Mouse (Mus musculus): ENCODE data around the gene Prex1. TPM values are rescaled to one million over a fixed set of nuclear protein-coding genes. Genes with fewer than 3 reads are reported as not detected.

Gene Prex1
- polyA plus RNA-seq, 1 experiment from 2014 or later, result 35.2 TPM

GRCm38 (mm10) chr2:166620529-166621466 is 92.8 kb downstream of the Prex1 start:
- Histone ChIP-seq H3K27me3 (replicated peaks; ENCODE audit: low read depth, poor library complexity, severe bottlenecking) (no peaks in the 10 kb centered on the region), H3K27ac (replicated peaks) (0 out of 2 replicates have a peak overlapping the region, but pooled peaks have one; percentile 5), H3K4me1 (peaks cover 46% of the 10 kb centered on the region), H3K4me3 (no peak overlapping the region), H3K36me3 (replicated peaks) (peaks cover 52% of the 10 kb centered on the region), H3K9me3 (no peaks in the 10 kb centered on the region)
- no peak for DNase-seq (ENCODE audit: low spot score)
- 81% methylated on average over 20 of the region's 20 CpGs for WGBS

DNA sequence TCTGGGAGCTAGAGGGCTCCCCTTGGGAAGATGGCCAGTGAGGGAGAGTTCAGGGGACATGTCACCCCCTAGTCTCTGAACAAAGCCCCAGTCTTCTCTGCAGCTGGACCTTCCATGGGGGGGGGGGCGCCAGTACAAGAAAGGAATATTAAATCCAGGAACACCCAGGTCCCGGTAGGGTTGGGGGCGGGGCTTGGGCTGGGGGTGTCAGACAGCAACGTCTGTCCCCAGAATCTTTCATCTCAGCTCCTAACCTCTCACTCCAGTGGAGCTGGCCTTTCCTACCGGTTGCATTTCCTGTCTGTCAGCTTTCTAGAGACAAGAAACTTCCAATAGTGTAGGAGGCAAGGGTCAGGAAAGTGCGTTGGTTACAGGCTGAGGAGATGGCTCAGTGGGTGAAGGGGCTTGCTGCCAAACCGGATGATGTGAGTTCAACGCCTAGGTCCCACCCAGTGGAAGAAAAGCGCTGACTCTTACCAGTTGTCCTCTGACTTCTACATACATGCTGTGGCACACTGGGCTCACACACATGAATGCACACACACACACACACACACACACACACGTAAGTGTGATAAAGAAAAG is 93.6 kb downstream of the Prex1 start:
- H3K27me3 ChIP-seq (replicated peaks; ENCODE audit: low read depth, poor library complexity, severe bottlenecking), result no peaks in the 10 kb centered on the region
- WGBS, result 80% methylated on average over 10 of the region's 10 CpGs
- no peak for DNase-seq (ENCODE audit: low spot score)
- H3K27ac ChIP-seq (replicated peaks), result peak overlapping the region; percentile 8; the same call in 1 of the 2 replicates
- no peaks in the 10 kb centered on the region for H3K9me3 ChIP-seq
- peaks cover 59% of the 10 kb centered on the region for H3K36me3 ChIP-seq (replicated peaks)
- H3K4me1 ChIP-seq, result peaks cover 45% of the 10 kb centered on the region
- H3K4me3 ChIP-seq, result no peak overlapping the region

GRCm38 (mm10) chr2:166619270-166619669 is 94.4 kb downstream of the Prex1 start:
- Histone ChIP-seq H3K36me3 (replicated peaks) (peaks cover 64% of the 10 kb centered on the region), H3K27me3 (replicated peaks; ENCODE audit: low read depth, poor library complexity, severe bottlenecking) (no peaks in the 10 kb centered on the region), H3K27ac (replicated peaks) (no peak overlapping the region; the same call in 1 of the 2 replicates), H3K4me1 (peaks cover 41% of the 10 kb centered on the region), H3K4me3 (no peak overlapping the region), H3K9me3 (no peaks in the 10 kb centered on the region)
- 88% methylated on average over 5 of the region's 5 CpGs for WGBS
- no peak for DNase-seq (ENCODE audit: low spot score)

- Histone ChIP-seq H3K36me3 (replicated peaks) (peaks cover 79% of the 10 kb centered on the region), H3K4me3 (no peak overlapping the region), H3K4me1 (peaks cover 28% of the 10 kb centered on the region), H3K27ac (replicated peaks) (no peak overlapping the region), H3K27me3 (replicated peaks; ENCODE audit: low read depth, poor library complexity, severe bottlenecking) (no peaks in the 10 kb centered on the region), H3K9me3 (no peaks in the 10 kb centered on the region)
- WGBS, result 93% methylated on average over 5 of the region's 5 CpGs
- DNase-seq (ENCODE audit: low spot score), result no peak
These were observed 95.9 kb downstream of the Prex1 start for GRCm38 (mm10) chr2:166617706-166618105.

DNA sequence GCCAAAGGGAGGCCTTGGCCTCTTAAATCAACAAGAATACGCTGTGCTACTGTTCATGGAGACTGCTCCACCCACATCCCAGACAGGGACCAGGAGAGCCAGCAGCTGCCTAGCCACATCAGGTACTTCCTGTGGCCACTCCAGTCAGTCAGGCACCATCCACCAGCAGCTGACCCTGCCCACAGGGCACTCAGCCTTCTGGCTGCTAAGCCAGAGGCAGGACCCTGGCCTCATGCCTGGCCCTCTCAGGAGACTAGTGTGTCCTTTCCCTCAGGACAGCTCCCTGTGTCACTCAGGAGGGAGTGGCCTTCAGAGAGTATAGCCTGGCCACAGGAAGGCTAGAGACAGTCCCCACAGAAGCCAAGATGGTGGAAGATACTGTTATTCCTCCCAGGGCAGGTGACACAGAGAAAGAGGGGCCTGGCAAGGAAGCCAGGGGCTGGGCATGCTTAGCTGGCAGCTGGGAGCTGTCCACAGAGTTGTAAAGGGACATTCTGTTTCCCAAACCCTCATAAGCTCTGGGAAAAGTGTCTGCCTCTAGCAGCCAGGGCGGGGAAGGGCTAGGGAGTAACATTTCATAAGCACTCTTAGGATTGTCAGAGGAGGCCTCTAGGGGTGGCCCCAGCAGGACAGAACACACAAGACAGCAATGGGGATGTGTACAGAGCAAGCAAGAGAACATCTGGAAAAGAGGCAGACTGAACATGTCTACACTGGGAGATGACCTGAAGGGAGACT is 98.1 kb downstream of the Prex1 start:
- no peak for DNase-seq (ENCODE audit: low spot score)
- no peaks in the 10 kb centered on the region for H3K9me3 ChIP-seq
- peaks cover 92% of the 10 kb centered on the region for H3K36me3 ChIP-seq (replicated peaks)
- no peak overlapping the region for H3K4me3 ChIP-seq
- peaks cover 14% of the 10 kb centered on the region for H3K4me1 ChIP-seq
- H3K27me3 ChIP-seq (replicated peaks; ENCODE audit: low read depth, poor library complexity, severe bottlenecking), result no peaks in the 10 kb centered on the region
- WGBS, result 83% methylated on average over 2 of the region's 2 CpGs
- H3K27ac ChIP-seq (replicated peaks), result no peak overlapping the region

DNA sequence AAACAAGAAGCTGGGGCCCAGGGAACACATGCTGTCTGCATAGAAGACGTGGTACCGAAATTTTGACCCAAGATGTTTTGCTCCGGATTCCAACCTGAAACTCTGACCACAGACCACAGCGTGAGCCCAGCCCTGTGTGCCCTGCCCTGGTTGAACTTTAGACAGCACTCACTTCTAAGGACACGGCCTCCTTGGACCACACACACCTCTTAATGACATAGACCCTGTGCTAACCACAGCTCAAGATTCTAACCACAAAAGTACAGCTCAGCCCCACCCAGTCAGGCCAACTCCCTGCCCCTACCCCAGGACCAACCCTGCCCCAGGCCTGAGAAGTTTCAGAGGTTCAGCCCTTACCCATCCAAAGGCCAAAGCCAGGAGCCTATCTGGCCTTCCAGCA is 103.4 kb downstream of the Prex1 start:
- peaks cover 63% of the 10 kb centered on the region for H3K36me3 ChIP-seq (replicated peaks)
- no peak overlapping the region for H3K27ac ChIP-seq (replicated peaks)
- no peak overlapping the region for H3K4me3 ChIP-seq
- peaks cover 49% of the 10 kb centered on the region for H3K4me1 ChIP-seq
- no peaks in the 10 kb centered on the region for H3K9me3 ChIP-seq
- 86% methylated on average over 5 of the region's 5 CpGs for WGBS
- no peak for DNase-seq (ENCODE audit: low spot score)
- H3K27me3 ChIP-seq (replicated peaks; ENCODE audit: low read depth, poor library complexity, severe bottlenecking), result no peaks in the 10 kb centered on the region

DNA sequence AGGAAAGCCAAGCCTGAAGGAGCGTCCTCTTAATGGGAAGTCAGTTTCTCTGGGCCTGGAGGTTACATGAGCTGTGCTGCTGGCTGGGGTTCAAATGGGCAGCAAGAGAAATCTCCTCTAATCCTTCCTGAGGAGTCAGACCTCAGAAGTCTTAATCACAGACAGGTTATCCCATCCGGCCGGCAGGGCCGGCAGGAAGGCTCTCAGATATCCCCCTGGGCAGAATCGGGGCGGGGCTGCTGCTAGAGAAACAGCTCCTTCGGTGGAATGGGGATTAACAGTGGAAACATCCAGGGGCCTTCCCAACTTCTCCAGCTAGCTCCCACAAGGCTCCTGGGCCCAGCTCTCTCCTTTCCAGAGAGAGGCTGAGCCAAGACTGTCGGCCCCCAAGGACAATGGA is 105.1 kb downstream of the Prex1 start:
- Histone ChIP-seq H3K9me3 (no peaks in the 10 kb centered on the region), H3K4me3 (no peak overlapping the region), H3K36me3 (replicated peaks) (peaks cover 51% of the 10 kb centered on the region), H3K27me3 (replicated peaks; ENCODE audit: low read depth, poor library complexity, severe bottlenecking) (no peaks in the 10 kb centered on the region), H3K27ac (replicated peaks) (peak overlapping the region; percentile 62), H3K4me1 (peaks cover 57% of the 10 kb centered on the region)
- 21% methylated on average over 8 of the region's 8 CpGs for WGBS
- DNase-seq (ENCODE audit: low spot score), result peak; percentile 71

DNA sequence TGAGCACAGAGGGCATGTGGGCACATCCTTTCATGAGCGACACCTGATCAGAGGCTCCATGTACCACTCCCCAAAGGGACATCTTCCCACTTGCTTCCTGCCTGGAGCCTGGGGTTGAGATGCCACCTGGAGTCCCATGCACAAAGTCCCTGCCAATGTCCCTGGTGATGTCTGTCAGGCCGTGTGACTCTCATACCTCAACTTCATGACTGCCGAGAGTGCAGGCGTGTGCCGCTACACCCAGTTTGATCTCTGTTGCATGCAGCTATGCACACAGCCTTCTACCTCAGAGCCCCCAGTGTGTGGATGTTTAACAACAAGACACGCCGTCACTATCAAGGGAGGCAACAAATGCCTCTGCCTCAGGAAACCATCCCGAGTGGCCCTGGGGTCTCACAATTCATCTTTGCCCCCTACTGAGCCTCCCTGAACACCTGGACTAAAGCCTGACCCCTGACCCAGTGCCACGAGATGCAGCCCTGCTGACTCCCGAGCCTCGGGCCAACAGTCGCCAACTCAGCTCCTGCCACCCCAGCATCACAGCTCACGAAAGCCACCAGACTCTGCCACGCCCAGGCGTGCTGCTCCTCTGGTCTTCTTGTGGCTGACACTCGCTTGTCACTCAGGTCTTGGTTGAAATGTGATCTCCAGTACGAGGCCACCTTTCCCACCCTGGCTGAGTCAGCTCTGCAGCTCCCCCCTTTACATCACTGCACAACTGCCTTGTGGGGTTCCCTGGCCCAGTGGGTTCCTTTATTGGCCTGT is 107.0 kb downstream of the Prex1 start:
- no peak for DNase-seq (ENCODE audit: low spot score)
- Histone ChIP-seq H3K27ac (replicated peaks) (peak overlapping the region; percentile 60), H3K4me1 (peaks cover 57% of the 10 kb centered on the region), H3K9me3 (no peaks in the 10 kb centered on the region), H3K4me3 (no peak overlapping the region), H3K36me3 (replicated peaks) (peaks cover 51% of the 10 kb centered on the region), H3K27me3 (replicated peaks; ENCODE audit: low read depth, poor library complexity, severe bottlenecking) (no peaks in the 10 kb centered on the region)
- WGBS, result 69% methylated on average over 17 of the region's 17 CpGs

- 46% methylated on average over 6 of the region's 6 CpGs for WGBS
- H3K9me3 ChIP-seq, result no peaks in the 10 kb centered on the region
- H3K36me3 ChIP-seq (replicated peaks), result peaks cover 51% of the 10 kb centered on the region
- H3K27ac ChIP-seq (replicated peaks), result peak overlapping the region; percentile 60
- H3K4me3 ChIP-seq, result no peak overlapping the region
- H3K27me3 ChIP-seq (replicated peaks; ENCODE audit: low read depth, poor library complexity, severe bottlenecking), result no peaks in the 10 kb centered on the region
- DNase-seq (ENCODE audit: low spot score), result peak; percentile 30
- peaks cover 55% of the 10 kb centered on the region for H3K4me1 ChIP-seq
These were observed 107.6 kb downstream of the Prex1 start for GRCm38 (mm10) chr2:166606053-166606452.

GRCm38 (mm10) chr2:166605164-166605831 is 108.3 kb downstream of the Prex1 start:
- Histone ChIP-seq H3K4me3 (no peak overlapping the region), H3K4me1 (peaks cover 55% of the 10 kb centered on the region), H3K9me3 (no peaks in the 10 kb centered on the region), H3K27ac (replicated peaks) (peak overlapping the region; percentile 60), H3K27me3 (replicated peaks; ENCODE audit: low read depth, poor library complexity, severe bottlenecking) (no peaks in the 10 kb centered on the region), H3K36me3 (replicated peaks) (peaks cover 51% of the 10 kb centered on the region)
- WGBS, result 57% methylated on average over 12 of the region's 12 CpGs
- DNase-seq (ENCODE audit: low spot score), result peak; percentile 59

DNA sequence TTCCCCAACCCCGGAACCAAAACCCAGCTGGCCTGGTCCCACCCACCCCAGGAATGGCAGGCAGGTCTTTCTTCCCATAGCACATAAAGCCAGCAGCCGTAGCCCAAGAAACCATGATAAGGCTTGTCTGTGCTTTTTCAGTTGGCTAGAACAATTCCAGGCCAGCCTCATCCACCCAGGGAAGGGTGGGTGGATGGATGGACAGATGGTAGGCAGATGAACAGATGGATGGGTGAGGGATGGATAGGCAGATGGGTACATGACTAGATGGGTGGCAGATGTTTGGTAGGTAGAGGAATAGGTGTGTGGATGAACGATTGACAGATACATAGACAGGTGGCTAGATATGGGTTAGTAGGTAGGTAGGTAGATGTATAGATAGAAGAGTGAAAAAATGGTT is 110.7 kb downstream of the Prex1 start:
- no peak for DNase-seq (ENCODE audit: low spot score)
- peaks cover 44% of the 10 kb centered on the region for H3K4me1 ChIP-seq
- H3K27ac ChIP-seq (replicated peaks), result no peak overlapping the region

More for the DNA sequence above, 110.7 kb downstream of the Prex1 start:
- WGBS, result 93% methylated on average over 3 of the region's 3 CpGs
- no peaks in the 10 kb centered on the region for H3K9me3 ChIP-seq
- no peaks in the 10 kb centered on the region for H3K27me3 ChIP-seq (replicated peaks; ENCODE audit: low read depth, poor library complexity, severe bottlenecking)
- H3K36me3 ChIP-seq (replicated peaks), result peaks cover 60% of the 10 kb centered on the region
- no peak overlapping the region for H3K4me3 ChIP-seq

Measured in embryonic facial prominence, embryonic 10.5 days (tissue).